Mouse (Mus musculus) hindbrain, embryonic 16.5 days (tissue): Measurements from ENCODE around the gene Ogfrl1. TPM values are rescaled to one million over a fixed set of nuclear protein-coding genes. Genes with fewer than 3 reads are reported as not detected.
"Not testable (repeated sequence)": the region's sequence is repeated elsewhere in the genome, so short reads cannot be mapped to it uniquely, and the experiment has no call there.

ENCODE experiments used
- ATAC-seq: fragments of 200-750 bp; cut with Nextera tagmentation; 2 replicates; pipeline ENCODE4 v1.8.0; 2017; ENCODE audit warnings: moderate TSS enrichment, moderate library complexity
- H3K27ac ChIP-seq: fragments of 300-500 bp; sonication (generic); 2 replicates; pipeline ENCODE4 v1.5.1; 2014; ENCODE audit warnings: low read depth, mild to moderate bottlenecking, control low read depth, low read length, moderate library complexity
- H3K27me3 ChIP-seq: fragments of 300-500 bp; sonication (generic); replicated peaks from 2 replicates; pipeline ENCODE4 v1.6.1; 2014; ENCODE audit warnings: low read length; ENCODE audit not compliant: control insufficient read depth, insufficient read depth
- H3K36me3 ChIP-seq: fragments of 300-500 bp; sonication (generic); 2 replicates; pipeline ENCODE4 v1.6.1; 2014; ENCODE audit warnings: mild to moderate bottlenecking, low read length, moderate library complexity, mixed read lengths; ENCODE audit not compliant: control insufficient read depth, insufficient read depth
- H3K4me1 ChIP-seq: fragments of 300-500 bp; sonication (generic); 2 replicates; pipeline ENCODE4 v1.6.1; 2014; ENCODE audit warnings: low read depth, low read length; ENCODE audit not compliant: control insufficient read depth, insufficient read depth
- H3K4me2 ChIP-seq: fragments of 300-500 bp; sonication (generic); 2 replicates; pipeline ENCODE4 v1.6.1; 2014; ENCODE audit warnings: mild to moderate bottlenecking, low read length, control low read depth, moderate library complexity
- H3K4me3 ChIP-seq: fragments of 300-500 bp; sonication (generic); 2 replicates; pipeline ENCODE4 v1.5.1; 2014; ENCODE audit warnings: mild to moderate bottlenecking, low read length, control low read depth, moderate library complexity
- H3K9ac ChIP-seq: fragments of 300-500 bp; sonication (generic); 2 replicates; pipeline ENCODE4 v1.6.1; 2014; ENCODE audit warnings: low read depth, mild to moderate bottlenecking, control low read depth, low read length, moderate library complexity
- H3K9me3 ChIP-seq: fragments of 300-500 bp; sonication (generic); 2 replicates; pipeline ENCODE4 v1.6.1; 2014; ENCODE audit warnings: mild to moderate bottlenecking, low read length, moderate library complexity; ENCODE audit not compliant: control insufficient read depth
- WGBS: fragments of 180-500 bp; shearing (Covaris S2); extraction: QIAGEN DNeasy Blood & Tissue Kit; methylation state at CpG from one replicate; pipeline ENCODE4 v1.1.7; 2014; 5-methylcytosine and 5-hydroxymethylcytosine counted together
- polyA plus RNA-seq: library from polyadenylated mRNA; unstranded; fragments of >200 nt; fragmentation: Nextera tagmentation; extraction: Ambion mirVana; gene quantifications from 2 replicates; pipeline ENCODE4 v1.2.1, GENCODE M21; 2015

Gene Ogfrl1
- polyA plus RNA-seq, 1 experiment from 2014 or later, result 9.4 TPM

- H3K27me3 ChIP-seq, result no peaks in the 10 kb centered on the region
- H3K36me3 ChIP-seq, result no peaks in the 10 kb centered on the region
- ATAC-seq, result no peak
- no peaks in the 10 kb centered on the region for H3K9me3 ChIP-seq
- H3K4me3 ChIP-seq, result no peak overlapping the region
- H3K4me2 ChIP-seq, result no peak overlapping the region
- WGBS, result 94% methylated on average over 3 of the region's 3 CpGs
- H3K27ac ChIP-seq, result no peak overlapping the region
- H3K9ac ChIP-seq, result no peak overlapping the region
- no peaks in the 10 kb centered on the region for H3K4me1 ChIP-seq
Observed at GRCm38 (mm10) chr1:23402401-23402800, 4.8 kb upstream of the Ogfrl1 start.

GRCm38 (mm10) chr1:23399552-23399951 lies 2.0 kb upstream of the Ogfrl1 start:
- no peak for ATAC-seq
- H3K36me3 ChIP-seq, result no peaks in the 10 kb centered on the region
- WGBS, result 87% methylated on average over 1 of the region's 1 CpGs
- H3K9ac ChIP-seq, result no peak overlapping the region
- H3K27me3 ChIP-seq, result no peaks in the 10 kb centered on the region
- no peaks in the 10 kb centered on the region for H3K9me3 ChIP-seq
- H3K4me3 ChIP-seq, result no peak overlapping the region
- H3K4me1 ChIP-seq, result no peaks in the 10 kb centered on the region
- no peak overlapping the region for H3K27ac ChIP-seq
- H3K4me2 ChIP-seq, result no peak overlapping the region

GRCm38 (mm10) chr1:23394356-23394755 lies 3.2 kb downstream of the Ogfrl1 start:
- H3K36me3 ChIP-seq, H3K9me3 ChIP-seq, H3K27me3 ChIP-seq, ATAC-seq, H3K4me3 ChIP-seq, H3K9ac ChIP-seq, H3K27ac ChIP-seq, H3K4me2 ChIP-seq, H3K4me1 ChIP-seq: not testable (repeated sequence)
- 69% methylated on average over 2 of the region's 2 CpGs for WGBS

GRCm38 (mm10) chr1:23391744-23392143 lies 5.8 kb downstream of the Ogfrl1 start:
- Histone ChIP-seq H3K27me3 (no peaks in the 10 kb centered on the region), H3K4me1 (no peaks in the 10 kb centered on the region), H3K9ac (no peak overlapping the region), H3K9me3 (no peaks in the 10 kb centered on the region), H3K27ac (no peak overlapping the region), H3K4me3 (no peak overlapping the region), H3K4me2 (no peak overlapping the region), H3K36me3 (no peaks in the 10 kb centered on the region)
- WGBS, result 91% methylated on average over 7 of the region's 7 CpGs
- no peak for ATAC-seq

- ATAC-seq, result no peak
- no peaks in the 10 kb centered on the region for H3K36me3 ChIP-seq
- 88% methylated on average over 6 of the region's 6 CpGs for WGBS
- no peaks in the 10 kb centered on the region for H3K27me3 ChIP-seq
- no peaks in the 10 kb centered on the region for H3K9me3 ChIP-seq
- no peak overlapping the region for H3K27ac ChIP-seq
- no peak overlapping the region for H3K4me3 ChIP-seq
- no peak overlapping the region for H3K4me2 ChIP-seq
- H3K9ac ChIP-seq, result no peak overlapping the region
- H3K4me1 ChIP-seq, result peaks cover 25% of the 10 kb centered on the region
Observed at GRCm38 (mm10) chr1:23384326-23384725, 13.2 kb downstream of the Ogfrl1 start.

- H3K27me3 ChIP-seq, result no peaks in the 10 kb centered on the region
- peak overlapping the region; percentile 95 for H3K4me2 ChIP-seq
- H3K36me3 ChIP-seq, result 0 out of 2 replicates have a peak, but pooled peaks cover 2% of the 10 kb centered on the region
- H3K9ac ChIP-seq, result peak overlapping the region; percentile 95
- no peaks in the 10 kb centered on the region for H3K9me3 ChIP-seq
- peak; percentile 96 for ATAC-seq
- under 1% methylated on average over 59 of the region's 93 CpGs for WGBS
- peak overlapping the region; percentile 93 for H3K27ac ChIP-seq
- H3K4me3 ChIP-seq, result peak overlapping the region; percentile 95
- peaks cover 31% of the 10 kb centered on the region for H3K4me1 ChIP-seq
Observed at GRCm38 (mm10) chr1:23382806-23383653, 14.5 kb downstream of the Ogfrl1 start.

GRCm38 (mm10) chr1:23382461-23382805 lies 15.1 kb downstream of the Ogfrl1 start:
- under 1% methylated on average over 18 of the region's 21 CpGs for WGBS
- H3K4me1 ChIP-seq, result peaks cover 31% of the 10 kb centered on the region
- H3K36me3 ChIP-seq, result 0 out of 2 replicates have a peak, but pooled peaks cover 2% of the 10 kb centered on the region
- H3K9me3 ChIP-seq, result no peaks in the 10 kb centered on the region
- peak; percentile 23 for ATAC-seq
- H3K27me3 ChIP-seq, result no peaks in the 10 kb centered on the region
- peak overlapping the region; percentile 95 for H3K4me3 ChIP-seq
- peak overlapping the region; percentile 95 for H3K4me2 ChIP-seq
- H3K9ac ChIP-seq, result peak overlapping the region; percentile 95
- H3K27ac ChIP-seq, result peak overlapping the region; percentile 93

GRCm38 (mm10) chr1:23382037-23382436 lies 15.5 kb downstream of the Ogfrl1 start:
- Histone ChIP-seq H3K9ac (peak overlapping the region; percentile 95), H3K27me3 (no peaks in the 10 kb centered on the region), H3K9me3 (no peaks in the 10 kb centered on the region), H3K36me3 (0 out of 2 replicates have a peak, but pooled peaks cover 2% of the 10 kb centered on the region), H3K27ac (no peak overlapping the region), H3K4me3 (peak overlapping the region; percentile 95), H3K4me2 (peak overlapping the region; percentile 95), H3K4me1 (peaks cover 31% of the 10 kb centered on the region)
- 19% methylated on average over 9 of the region's 9 CpGs for WGBS
- ATAC-seq, result no peak

- H3K4me1 ChIP-seq, result peaks cover 31% of the 10 kb centered on the region
- WGBS, result 45% methylated on average over 17 of the region's 17 CpGs
- peak overlapping the region; percentile 17; the same call in 1 of the 2 replicates for H3K27ac ChIP-seq
- H3K9me3 ChIP-seq, result no peaks in the 10 kb centered on the region
- no peaks in the 10 kb centered on the region for H3K27me3 ChIP-seq
- H3K4me3 ChIP-seq, result peak overlapping the region; percentile 28
- no peak for ATAC-seq
- peak overlapping the region; percentile 95 for H3K4me2 ChIP-seq
- peaks cover 7% of the 10 kb centered on the region; the same call in 1 of the 2 replicates for H3K36me3 ChIP-seq
- peak overlapping the region; percentile 45 for H3K9ac ChIP-seq
Observed at GRCm38 (mm10) chr1:23379911-23380740, 17.4 kb downstream of the Ogfrl1 start.
